Mouse (Mus musculus): ENCODE measurements at regions not wholly inside any gene's neighbourhood (a gene's known extent, or its start where the extent isn't known, plus 50 kb on each side); places are given as distances from the start of the nearest gene placed in this dataset.
"Not testable (repeated sequence)": the region's sequence is repeated elsewhere in the genome, so short reads cannot be mapped to it uniquely, and the experiment has no call there.

DNA sequence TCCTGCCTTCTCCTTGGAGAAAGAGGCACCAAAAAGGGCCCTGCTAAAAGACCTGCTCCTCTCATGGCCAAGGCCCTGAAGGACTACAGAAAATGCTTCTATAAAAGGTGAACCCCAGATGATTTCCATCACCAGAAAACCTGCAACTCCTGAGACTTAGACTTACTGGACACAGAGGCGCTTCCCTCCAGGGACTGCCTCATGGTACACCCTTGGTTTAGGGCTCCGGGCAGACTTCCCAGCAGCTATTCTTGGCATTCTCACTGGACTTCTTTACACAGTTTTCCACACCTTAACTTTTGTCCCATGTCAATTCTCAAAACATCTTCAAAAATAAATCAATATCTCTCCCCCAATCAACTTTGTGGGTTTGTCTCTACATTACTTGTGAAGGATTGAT is 393.2 kb downstream of the Gpm6a start:
- peak; percentile 6 for DNase-seq (ENCODE audit: low read depth, low spot score)

DNA sequence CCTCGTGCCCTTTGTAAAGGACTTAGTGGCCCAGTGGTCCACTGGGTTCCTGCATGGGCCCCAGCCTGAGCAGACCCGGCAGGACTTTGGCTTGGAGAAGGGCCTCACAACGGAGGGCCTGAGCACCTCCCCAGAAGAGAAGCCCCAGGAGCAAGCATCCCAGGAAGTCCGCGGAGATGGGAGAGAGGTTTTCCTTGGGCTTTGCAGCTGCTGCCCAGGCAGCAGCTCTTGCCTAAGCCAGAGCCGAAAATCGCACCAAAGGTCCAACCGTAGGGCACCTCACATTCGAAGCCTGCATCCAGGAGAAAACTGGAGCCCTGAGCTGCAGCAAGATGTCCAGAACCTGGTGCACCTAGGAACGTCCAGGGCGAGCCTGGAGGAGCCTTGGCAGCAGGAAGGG is 405.2 kb downstream of the Gpm6a start:
- not testable (repeated sequence) for DNase-seq (ENCODE audit: low read depth, low spot score)

DNA sequence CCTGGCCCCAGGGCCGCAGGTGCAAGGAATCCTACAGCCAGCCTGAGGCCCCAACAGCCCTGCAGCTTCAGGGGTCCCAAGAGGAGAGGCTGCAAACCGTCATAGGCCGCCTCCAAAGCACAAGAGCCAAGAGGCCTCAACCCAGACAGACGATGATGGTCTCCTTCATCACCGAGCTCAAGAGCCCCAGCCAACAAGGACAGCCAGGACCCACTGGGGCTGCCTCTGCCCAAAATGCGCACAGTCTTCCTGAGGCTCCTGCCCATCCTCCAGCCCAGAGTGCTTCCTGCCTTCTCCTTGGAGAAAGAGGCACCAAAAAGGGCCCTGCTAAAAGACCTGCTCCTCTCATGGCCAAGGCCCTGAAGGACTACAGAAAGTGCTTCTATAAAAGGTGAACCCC is 412.8 kb downstream of the Gpm6a start:
- DNase-seq (ENCODE audit: low read depth, low spot score) = not testable (repeated sequence)

DNA sequence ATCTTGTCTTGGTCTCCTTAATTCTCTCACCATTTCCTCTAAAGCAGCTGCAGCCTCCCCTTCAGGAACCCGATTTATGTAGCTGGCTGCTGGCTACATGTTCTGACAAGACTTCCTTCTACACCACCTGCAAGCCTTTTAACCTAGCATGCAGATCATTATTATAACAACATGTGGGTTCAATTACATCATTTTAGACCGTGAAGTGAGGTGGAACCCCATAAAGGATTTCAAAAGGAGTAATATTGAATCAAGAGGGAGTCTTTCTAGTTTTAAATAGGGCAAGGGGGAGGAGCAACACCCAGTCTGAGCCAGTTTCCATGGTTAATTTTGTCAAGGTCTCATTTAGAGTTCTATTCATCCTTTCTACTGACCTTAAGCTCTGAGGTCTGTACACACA is 442.4 kb downstream of the Gpm6a start:
- DNase-seq (ENCODE audit: low read depth, low spot score) = no peak

DNA sequence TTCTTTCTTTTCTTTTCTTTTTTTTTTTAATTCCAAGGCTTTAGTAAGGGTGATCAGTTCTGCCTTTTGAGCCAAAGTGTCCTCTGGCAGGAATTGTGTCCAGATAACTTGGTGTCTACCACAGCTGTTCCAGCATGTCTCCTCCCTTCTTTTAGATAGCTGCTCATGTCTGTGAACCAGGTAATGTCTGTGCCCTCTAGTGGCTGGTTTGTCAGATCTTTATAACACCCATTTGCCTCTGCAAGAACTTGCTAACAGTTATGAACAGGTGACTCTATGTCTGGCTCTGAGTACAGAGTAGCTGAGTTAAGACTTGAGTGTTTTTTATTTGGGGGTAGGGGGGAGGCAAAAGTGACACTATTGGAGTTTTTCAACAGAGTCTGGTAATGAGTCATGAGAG is 443.7 kb downstream of the Gpm6a start:
- peak; percentile 6 for DNase-seq (ENCODE audit: low read depth, low spot score)

DNA sequence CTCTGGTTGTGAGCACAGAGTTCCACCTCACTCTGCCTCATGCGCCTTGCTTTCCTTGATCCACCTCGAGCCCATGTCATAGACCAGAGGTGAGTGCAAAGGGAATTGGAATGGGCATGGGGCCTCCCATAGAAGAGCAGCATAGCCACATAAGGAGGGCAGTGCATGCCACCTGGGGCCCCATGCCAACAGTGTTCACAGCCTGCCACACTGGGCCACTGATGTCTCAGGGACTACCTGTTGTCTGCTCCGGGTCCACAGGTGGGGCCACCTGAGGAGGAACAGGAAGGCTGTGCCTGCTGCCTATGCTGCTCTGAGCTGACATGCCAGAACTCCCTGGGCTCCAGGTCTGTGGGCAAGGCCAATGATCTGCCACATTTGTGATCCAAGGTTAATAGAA is 445.8 kb downstream of the Gpm6a start:
- no peak for DNase-seq (ENCODE audit: low read depth, low spot score)

DNA sequence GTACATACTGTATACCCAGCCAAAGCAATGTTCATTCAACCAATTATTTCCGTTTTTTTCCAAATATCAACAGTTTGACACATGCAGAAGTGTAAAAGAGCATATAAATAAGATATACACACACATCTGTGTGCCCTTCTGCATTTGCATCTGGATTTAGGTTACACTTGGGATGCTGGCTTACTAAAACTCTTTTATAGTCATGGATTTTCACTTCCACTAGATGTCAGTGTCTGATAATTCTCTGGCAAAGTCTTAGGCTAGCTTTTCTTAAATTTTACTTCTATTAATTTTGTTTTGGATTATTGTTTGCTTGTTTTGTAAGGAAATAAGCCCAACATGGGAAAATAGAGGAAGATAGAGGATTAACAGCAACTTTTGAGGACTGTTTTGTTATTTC is 452.3 kb downstream of the Gpm6a start:
- DNase-seq (ENCODE audit: low read depth, low spot score) = not testable (repeated sequence)

Data from 3T3-L1 (cell line).